Mouse (Mus musculus) bone marrow, adult 2 months (tissue): ENCODE measurements around the gene Oprd1.

Experiments
- CTCF ChIP-seq: fragments of 200-500 bp; IDR thresholded peaks from 2 replicates; pipeline ENCODE4 v1.5.1; 2011; ENCODE audit warnings: low read length, control low read depth; ENCODE audit not compliant: control insufficient read depth, insufficient read depth
- POLR2A ChIP-seq: fragments of 200-500 bp; IDR thresholded peaks from 2 replicates; pipeline ENCODE4 v1.6.1; 2011; ENCODE audit warnings: low read depth, mild to moderate bottlenecking, control low read depth, low read length, borderline replicate concordance; ENCODE audit not compliant: control insufficient read depth

DNA sequence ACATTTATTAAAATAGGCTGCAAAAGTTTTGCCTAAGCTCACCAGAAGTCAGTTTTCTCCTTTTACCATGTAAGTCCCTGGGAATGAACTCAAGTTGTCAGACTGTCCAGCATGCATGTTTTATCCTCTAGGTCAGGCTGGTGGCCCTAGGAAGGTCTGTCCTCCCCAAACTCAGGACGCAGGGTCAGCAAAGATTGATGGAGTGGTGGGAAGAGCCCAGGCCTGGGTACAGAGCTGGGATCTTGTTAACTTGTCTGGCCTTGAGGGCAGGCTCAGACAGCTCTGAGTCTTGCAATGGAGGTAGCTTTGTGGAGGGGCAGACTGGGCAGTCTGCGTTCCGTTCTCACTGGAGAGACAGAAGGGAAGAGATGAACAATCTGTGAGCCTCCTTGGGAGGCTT lies 25.0 kb upstream of the Oprd1 start:
- TF ChIP-seq CTCF (no peak), POLR2A (no peak)
